Mouse (Mus musculus): Measurements from ENCODE around the gene Ptpn6.

GRCm38 (mm10) chr6:124739231-124739796 lies 800 bp upstream of the Ptpn6 start:
- no peak for TF ChIP-seq EP300 (IDR thresholded peaks at IDR 0.05; ENCODE audit: low read depth)
- TF ChIP-seq CTCF (IDR thresholded peaks at IDR 0.05; ENCODE audit: low read depth) = no peak

Measured in liver, embryonic 14.5 days (tissue).